Comparison of ENCODE assay signal across 8 mouse cellular contexts in genomic region chr2:158408997-158409594, GRCm38 (mm10). TPM values are rescaled to one million over a fixed set of nuclear protein-coding genes. Genes with fewer than 3 reads are reported as not detected.
DNase-seq lines count a peak whose midpoint lies in the region; ATAC-seq and TF ChIP-seq lines count a peak whose summit lies in the region.

No protein-coding gene starts in this region.

- no peak for TF ChIP-seq CTCF in cortical plate, adult 2 months (IDR thresholded peaks at IDR 0.05; ENCODE audit: extremely low read depth, insufficient read depth, low read length)

- no peak for TF ChIP-seq POLR2A in cortical plate, adult 2 months (IDR thresholded peaks at IDR 0.05; ENCODE audit: extremely low read depth, insufficient read depth, low read length)

- 19% methylated on average over 14 of the region's 14 CpGs for WGBS in kidney, embryonic 14.5 days
- 21% methylated on average over 14 of the region's 14 CpGs for WGBS in intestine, embryonic 14.5 days

- peak overlapping the region; percentile 92 for H3K4me3 ChIP-seq in kidney, embryonic 14.5 days (ENCODE audit: low read length)
- peak overlapping the region; percentile 68 for H3K4me3 ChIP-seq in cortical plate, adult 2 months (ENCODE audit: insufficient read depth, low read length)
- H3K4me3 ChIP-seq in intestine, embryonic 14.5 days (ENCODE audit: low read depth, low read length): peak overlapping the region; percentile 67

- peak; percentile 24; the same call in 1 of the 2 replicates for ATAC-seq in kidney, embryonic 14.5 days (ENCODE audit: low FRiP score, low TSS enrichment)
- ATAC-seq in intestine, embryonic 14.5 days (replicated peaks; ENCODE audit: low FRiP score, low TSS enrichment, low read depth): peak; percentile 14

- peak overlapping the region; percentile 55 for H3K4me2 ChIP-seq in kidney, embryonic 14.5 days (replicated peaks; ENCODE audit: low read depth, low read length)
- H3K4me2 ChIP-seq in intestine, embryonic 14.5 days (ENCODE audit: low read length): peak overlapping the region; percentile 65

- intact Hi-C loops in gastrocnemius, postnatal 36 days (cut with DNase I): no loop called here

- no peak for DNase-seq in kidney, postnatal 10 days
- no peak for DNase-seq in intestine, embryonic 14.5 days (ENCODE audit: low spot score)
- DNase-seq in neural tube, embryonic 10.5 days (ENCODE audit: extremely low spot score, low spot score): peak; percentile 17
- DNase-seq in gastrocnemius, postnatal 36 days: no peak
- DNase-seq in kidney, adult 8-10 months: no peak
- DNase-seq in right cerebral cortex, postnatal 4 days: no peak

- H3K9me3 ChIP-seq in kidney, embryonic 14.5 days (ENCODE audit: control insufficient read depth, low read length): no peaks in the 10 kb centered on the region
- no peaks in the 10 kb centered on the region for H3K9me3 ChIP-seq in intestine, embryonic 14.5 days (ENCODE audit: control insufficient read depth, low read length)

- no peaks in the 10 kb centered on the region for H3K27me3 ChIP-seq in kidney, embryonic 14.5 days (ENCODE audit: control insufficient read depth, insufficient read depth, low read length)
- no peaks in the 10 kb centered on the region for H3K27me3 ChIP-seq in intestine, embryonic 14.5 days (replicated peaks; ENCODE audit: control insufficient read depth, insufficient read depth, low read length)

- H3K27ac ChIP-seq in kidney, embryonic 14.5 days (ENCODE audit: low read depth, low read length): no peak overlapping the region
- H3K27ac ChIP-seq in cortical plate, adult 2 months (ENCODE audit: insufficient read depth, low read length): 0 out of 2 replicates have a peak overlapping the region, but pooled peaks have one; percentile 11
- H3K27ac ChIP-seq in intestine, embryonic 14.5 days (ENCODE audit: low read depth): no peak overlapping the region

- H3K4me1 ChIP-seq in kidney, embryonic 14.5 days (ENCODE audit: control insufficient read depth, insufficient read depth, low read length): peaks cover 12% of the 10 kb centered on the region
- H3K4me1 ChIP-seq in cortical plate, adult 2 months (ENCODE audit: control insufficient read depth, insufficient read depth, low read length): peaks cover 12% of the 10 kb centered on the region
- H3K4me1 ChIP-seq in intestine, embryonic 14.5 days (replicated peaks; ENCODE audit: control insufficient read depth, insufficient read depth, low read length): peaks cover 10% of the 10 kb centered on the region

- H3K9ac ChIP-seq in kidney, embryonic 14.5 days (ENCODE audit: low read depth, low read length): peak overlapping the region; percentile 87
- H3K9ac ChIP-seq in intestine, embryonic 14.5 days (ENCODE audit: low read length): peak overlapping the region; percentile 29

- no peaks in the 10 kb centered on the region for H3K36me3 ChIP-seq in kidney, embryonic 14.5 days (ENCODE audit: control insufficient read depth, insufficient read depth, low read length)
- no peaks in the 10 kb centered on the region for H3K36me3 ChIP-seq in intestine, embryonic 14.5 days (ENCODE audit: control insufficient read depth, insufficient read depth, low read length)

RNA-seq across cellular contexts. Expression of gene Ralgapb, which starts 0.6 kb away (rescaled TPM):
- polyA plus RNA-seq in kidney, embryonic 14.5 days (2014; fragmentation: Nextera tagmentation; extraction: Ambion mirVana): 20.0 and 25.9 TPM in 2 replicates
- polyA plus RNA-seq in cortical plate, adult 2 months (2012; rRNA removed): 53.1 and 53.6 TPM in 2 replicates
- polyA plus RNA-seq in intestine, embryonic 14.5 days (2014; fragmentation: Nextera tagmentation; extraction: Ambion mirVana): 19.5 and 20.3 TPM in 2 replicates
- total RNA-seq in gastrocnemius, postnatal 36 days (2021): 10 to 100 TPM; 24.1 to 25.5 TPM

RNA-seq across cellular contexts. Expression of gene Snhg11, which starts 33.7 kb away (rescaled TPM):
- 4.5 and 8.5 TPM in 2 replicates for polyA plus RNA-seq in kidney, embryonic 14.5 days (2014; fragmentation: Nextera tagmentation; extraction: Ambion mirVana)
- polyA plus RNA-seq in cortical plate, adult 2 months (2012; rRNA removed): 1,659 and 1,881 TPM in 2 replicates
- 5.5 and 6.1 TPM in 2 replicates for polyA plus RNA-seq in intestine, embryonic 14.5 days (2014; fragmentation: Nextera tagmentation; extraction: Ambion mirVana)
- total RNA-seq in gastrocnemius, postnatal 36 days (2021): under 1 TPM in 1 of 2 experiments, not detected in 1; 0.05 TPM

Comparison
In these comparisons a context has a peak if more than half of its experiments do, and no peak if none do; other contexts are left out.
1. RNA of gene Snhg11, which starts 33.7 kb away (polyA plus RNA-seq): 1,659 to 1,881 TPM in cortical plate, adult 2 months; 4.5 to 8.5 TPM in kidney, embryonic 14.5 days and 5.5 to 6.1 TPM in intestine, embryonic 14.5 days; every median in the first group is over 100 times any median in the second.
2. Peak in every context shown above with its lines, with median percentiles within 50 percentile points of each other: H3K4me3 ChIP-seq.